Mouse (Mus musculus): Measurements from ENCODE around the gene Sult2b1.

DNA sequence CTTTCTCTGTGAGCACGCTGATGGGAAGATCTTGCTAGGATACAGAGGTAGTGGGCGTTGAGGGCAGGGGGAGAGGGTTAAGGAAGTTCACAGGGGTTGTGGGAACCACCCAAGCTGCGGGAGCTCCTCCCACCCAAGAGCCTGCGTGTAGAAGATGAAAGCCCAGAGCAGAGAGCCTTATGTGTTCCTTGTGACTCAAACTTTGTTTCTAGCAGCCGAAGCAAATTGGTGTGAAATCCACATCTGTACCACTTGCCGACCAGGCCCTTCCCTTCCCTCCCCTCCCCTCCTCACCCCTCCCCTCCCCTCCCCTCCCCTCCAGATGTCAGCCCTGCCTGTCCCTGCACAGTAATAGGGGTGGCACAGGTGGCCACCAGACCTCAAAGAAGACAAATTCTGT is 89.4 kb downstream of the Sult2b1 start:
- no peak for TF ChIP-seq POLR2A (IDR thresholded peaks at IDR 0.05; ENCODE audit: low read depth, low read length)
- TF ChIP-seq CHD1 (IDR thresholded peaks at IDR 0.05; ENCODE audit: low read depth, low read length): no peak
- TF ChIP-seq UBTF (IDR thresholded peaks at IDR 0.05; ENCODE audit: low read depth, low read length): no peak
- no peak for TF ChIP-seq E2F4 (IDR thresholded peaks at IDR 0.05; ENCODE audit: insufficient replicate concordance, low read depth, low read length)
- TF ChIP-seq SMC3 (IDR thresholded peaks at IDR 0.05; ENCODE audit: low read depth, low read length): no peak
- TF ChIP-seq NRF1 (IDR thresholded peaks at IDR 0.05; ENCODE audit: low read depth, low read length): no peak
- TF ChIP-seq CTCF (conservative IDR thresholded peaks at IDR 0.05 in 1 of 2, IDR thresholded peaks at IDR 0.05 in 1 of 2; ENCODE audit: low read depth in 2 of 2, low read length in 2 of 2): no peak
- TF ChIP-seq POLR2AphosphoS2 (IDR thresholded peaks at IDR 0.05; ENCODE audit: low read depth, low read length): no peak
- no peak for TF ChIP-seq HCFC1 (IDR thresholded peaks at IDR 0.05; ENCODE audit: low read depth, low read length)
- TF ChIP-seq ZMIZ1 (IDR thresholded peaks at IDR 0.05; ENCODE audit: low read depth, low read length): no peak
- no peak for TF ChIP-seq ZC3H11A (IDR thresholded peaks at IDR 0.05; ENCODE audit: low read depth, low read length)

All from CH12.LX (cell line).